Mouse (Mus musculus): ENCODE data around the gene Rasl11a. TPM values are rescaled to one million over a fixed set of nuclear protein-coding genes. Genes with fewer than 3 reads are reported as not detected.

The Rasl11a gene
- polyA plus RNA-seq, 2 experiments = 7.8 to 8.4 TPM

DNA sequence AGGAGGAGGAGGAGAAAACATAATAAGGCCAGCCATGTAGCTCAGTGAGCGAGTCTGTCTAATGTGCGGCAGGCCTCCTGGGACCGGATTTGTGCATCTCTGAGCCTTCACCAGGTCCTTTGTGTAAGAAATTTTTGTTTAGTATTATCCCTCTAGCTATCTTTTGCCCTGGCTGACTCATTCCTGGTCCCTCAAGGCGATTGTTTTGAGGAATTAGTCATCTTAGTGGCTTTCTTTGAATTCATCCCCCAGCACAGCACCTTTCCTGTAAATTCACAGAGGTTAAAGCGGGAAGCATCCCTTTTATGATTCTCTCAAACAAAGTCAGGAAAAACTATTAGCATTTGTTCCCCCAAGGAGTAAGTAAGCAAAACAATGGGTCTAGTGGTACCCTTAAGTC, 32.0 kb upstream of the Rasl11a start:
- ATAC-seq (ENCODE audit: low FRiP score, low read depth) = no peak
- H3K4me1 ChIP-seq (ENCODE audit: control insufficient read depth, insufficient read depth, low read length) = no peaks in the 10 kb centered on the region
- no peak for DNase-seq (ENCODE audit: low spot score)
- no peak for TF ChIP-seq POLR2A (IDR thresholded peaks at IDR 0.05; ENCODE audit: borderline replicate concordance, extremely low read depth, insufficient read depth, insufficient read length)
- H3K4me2 ChIP-seq (replicated peaks; ENCODE audit: low read depth, low read length, severe bottlenecking) = no peak overlapping the region
- H3K27ac ChIP-seq (replicated peaks; ENCODE audit: low read depth, low read length) = no peak overlapping the region
- 83% methylated on average over 5 of the region's 5 CpGs for WGBS
- no peak overlapping the region for H3K9ac ChIP-seq (ENCODE audit: low read depth, low read length, severe bottlenecking)
- no peaks in the 10 kb centered on the region for H3K27me3 ChIP-seq (ENCODE audit: control insufficient read depth, insufficient read depth, low read length)
- no peaks in the 10 kb centered on the region for H3K9me3 ChIP-seq (ENCODE audit: control insufficient read depth, low read length)
- no peak overlapping the region for H3K4me3 ChIP-seq (replicated peaks; ENCODE audit: low read length)
- no peaks in the 10 kb centered on the region for H3K36me3 ChIP-seq (ENCODE audit: control insufficient read depth, insufficient read depth, low read length)

DNA sequence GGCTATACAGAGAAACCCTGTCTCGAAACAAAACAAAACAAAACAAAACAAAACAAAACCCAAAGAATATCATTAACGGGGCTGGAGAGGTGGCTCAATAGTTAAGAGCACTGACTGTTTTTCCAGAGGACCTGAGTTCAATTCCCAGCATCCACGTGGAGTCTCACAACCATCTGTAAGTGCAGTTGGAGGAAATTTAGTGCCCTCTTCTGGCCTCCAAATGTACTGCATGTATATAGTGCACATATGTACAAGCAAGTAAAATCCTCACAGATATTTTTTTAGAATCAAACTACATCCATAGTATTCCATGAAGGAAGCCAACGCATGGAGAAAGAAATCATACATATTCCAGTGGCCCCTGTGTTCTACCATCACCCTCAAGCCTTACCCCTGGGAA, 31.4 kb upstream of the Rasl11a start:
- no peak for DNase-seq (ENCODE audit: low spot score)
- no peak overlapping the region for H3K9ac ChIP-seq (ENCODE audit: low read depth, low read length, severe bottlenecking)
- ATAC-seq (ENCODE audit: low FRiP score, low read depth) = no peak
- no peaks in the 10 kb centered on the region for H3K27me3 ChIP-seq (ENCODE audit: control insufficient read depth, insufficient read depth, low read length)
- H3K4me1 ChIP-seq (ENCODE audit: control insufficient read depth, insufficient read depth, low read length) = no peaks in the 10 kb centered on the region
- 92% methylated on average over 4 of the region's 4 CpGs for WGBS
- H3K4me2 ChIP-seq (replicated peaks; ENCODE audit: low read depth, low read length, severe bottlenecking) = no peak overlapping the region
- H3K9me3 ChIP-seq (ENCODE audit: control insufficient read depth, low read length) = no peaks in the 10 kb centered on the region
- H3K36me3 ChIP-seq (ENCODE audit: control insufficient read depth, insufficient read depth, low read length) = no peaks in the 10 kb centered on the region
- no peak overlapping the region for H3K27ac ChIP-seq (replicated peaks; ENCODE audit: low read depth, low read length)
- no peak overlapping the region for H3K4me3 ChIP-seq (replicated peaks; ENCODE audit: low read length)
- no peak for TF ChIP-seq POLR2A (IDR thresholded peaks at IDR 0.05; ENCODE audit: borderline replicate concordance, extremely low read depth, insufficient read depth, insufficient read length)

DNA sequence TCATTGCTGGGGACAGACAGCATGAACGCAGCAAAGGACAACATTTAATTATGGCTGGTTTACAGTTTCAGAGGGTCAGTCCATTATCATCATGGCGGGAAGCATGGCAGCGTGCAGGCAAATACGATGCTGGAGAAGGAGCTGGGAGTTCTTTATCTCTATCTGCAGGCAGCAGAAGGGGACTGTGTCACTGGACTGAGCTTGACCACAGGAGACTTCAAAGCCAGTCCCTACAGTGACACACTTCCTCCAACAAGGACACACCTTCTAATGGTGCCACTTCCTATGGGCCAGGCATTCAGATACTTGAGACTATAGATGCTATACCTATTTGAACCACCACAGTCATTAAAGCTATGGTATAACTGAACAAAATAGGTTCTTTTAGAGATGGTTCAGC, 29.5 kb upstream of the Rasl11a start:
- DNase-seq (ENCODE audit: low spot score) (no peak), ATAC-seq (ENCODE audit: low FRiP score, low read depth) (no peak)
- Histone ChIP-seq H3K4me2 (replicated peaks; ENCODE audit: low read depth, low read length, severe bottlenecking) (no peak overlapping the region), H3K36me3 (ENCODE audit: control insufficient read depth, insufficient read depth, low read length) (no peaks in the 10 kb centered on the region), H3K4me3 (replicated peaks; ENCODE audit: low read length) (no peak overlapping the region), H3K27ac (replicated peaks; ENCODE audit: low read depth, low read length) (no peak overlapping the region), H3K9ac (ENCODE audit: low read depth, low read length, severe bottlenecking) (no peak overlapping the region), H3K9me3 (ENCODE audit: control insufficient read depth, low read length) (no peaks in the 10 kb centered on the region), H3K4me1 (ENCODE audit: control insufficient read depth, insufficient read depth, low read length) (no peaks in the 10 kb centered on the region), H3K27me3 (ENCODE audit: control insufficient read depth, insufficient read depth, low read length) (no peaks in the 10 kb centered on the region)
- 72% methylated on average over 4 of the region's 4 CpGs for WGBS
- TF ChIP-seq POLR2A (IDR thresholded peaks at IDR 0.05; ENCODE audit: borderline replicate concordance, extremely low read depth, insufficient read depth, insufficient read length) = no peak

DNA sequence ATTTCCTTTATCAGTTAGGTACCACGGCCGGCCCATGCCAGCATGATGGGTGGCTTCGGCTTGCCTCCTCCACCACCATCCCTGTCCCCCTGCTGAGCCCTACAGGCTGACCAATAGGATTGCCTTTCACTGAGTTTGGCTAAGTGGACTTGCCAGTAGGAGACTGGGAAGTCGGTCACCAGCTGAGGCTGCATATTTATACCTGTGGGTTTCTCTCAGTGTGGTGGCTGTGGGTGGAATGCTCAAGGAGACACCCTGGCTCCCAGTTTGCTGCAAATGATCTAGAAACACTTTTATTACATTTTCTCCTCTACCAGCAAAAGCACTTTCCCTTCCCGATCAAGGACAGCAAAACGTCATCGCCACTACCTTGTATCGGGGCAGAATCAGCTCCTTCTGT, 27.3 kb upstream of the Rasl11a start:
- Histone ChIP-seq H3K36me3 (ENCODE audit: control insufficient read depth, insufficient read depth, low read length) (no peaks in the 10 kb centered on the region), H3K4me1 (ENCODE audit: control insufficient read depth, insufficient read depth, low read length) (no peaks in the 10 kb centered on the region), H3K27me3 (ENCODE audit: control insufficient read depth, insufficient read depth, low read length) (no peaks in the 10 kb centered on the region), H3K4me2 (replicated peaks; ENCODE audit: low read depth, low read length, severe bottlenecking) (no peak overlapping the region), H3K9me3 (ENCODE audit: control insufficient read depth, low read length) (no peaks in the 10 kb centered on the region), H3K27ac (replicated peaks; ENCODE audit: low read depth, low read length) (no peak overlapping the region), H3K4me3 (replicated peaks; ENCODE audit: low read length) (no peak overlapping the region), H3K9ac (ENCODE audit: low read depth, low read length, severe bottlenecking) (no peak overlapping the region)
- no peak for TF ChIP-seq POLR2A (IDR thresholded peaks at IDR 0.05; ENCODE audit: borderline replicate concordance, extremely low read depth, insufficient read depth, insufficient read length)
- DNase-seq (ENCODE audit: low spot score) (no peak), ATAC-seq (ENCODE audit: low FRiP score, low read depth) (no peak)
- 87% methylated on average over 8 of the region's 8 CpGs for WGBS

DNA sequence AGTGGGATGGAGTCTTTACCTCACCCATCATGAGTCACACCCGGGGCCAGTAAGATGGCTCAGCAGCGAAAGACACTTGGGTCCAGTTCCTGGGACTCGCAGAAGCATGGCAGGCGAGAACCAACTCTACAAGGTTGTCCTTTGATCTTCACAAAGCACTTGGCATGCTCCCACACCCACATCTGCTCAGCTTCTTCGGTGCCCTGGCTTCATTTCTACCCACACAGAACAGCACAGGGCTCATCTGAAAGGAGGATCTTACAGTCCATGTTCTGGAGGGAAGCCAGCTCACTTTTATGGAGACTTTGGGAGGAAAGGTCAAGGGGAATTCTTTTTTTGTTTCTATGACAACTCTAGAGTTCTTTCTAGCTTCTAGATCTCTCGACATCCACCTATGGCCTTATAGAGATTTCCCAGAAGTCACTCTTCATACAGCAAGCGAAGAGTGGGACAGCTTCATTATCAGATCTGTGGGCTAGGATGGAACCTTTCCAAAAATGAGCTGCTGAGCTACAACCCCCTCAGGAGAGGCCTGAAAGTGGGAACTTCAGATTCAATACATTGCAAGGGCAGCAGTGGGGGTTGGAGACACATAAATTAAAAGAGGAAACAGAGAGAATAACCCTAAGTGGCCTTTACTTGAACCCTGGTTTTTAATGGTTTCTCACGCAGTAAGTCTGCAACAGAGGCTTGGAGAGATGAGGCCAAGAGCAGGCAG, 25.8 kb upstream of the Rasl11a start:
- H3K9me3 ChIP-seq (ENCODE audit: control insufficient read depth, low read length) = no peaks in the 10 kb centered on the region
- DNase-seq (ENCODE audit: low spot score) (no peak), ATAC-seq (ENCODE audit: low FRiP score, low read depth) (no peak; the same call in 1 of the 2 replicates)
- H3K4me2 ChIP-seq (replicated peaks; ENCODE audit: low read depth, low read length, severe bottlenecking) = no peak overlapping the region
- no peaks in the 10 kb centered on the region for H3K27me3 ChIP-seq (ENCODE audit: control insufficient read depth, insufficient read depth, low read length)
- H3K4me1 ChIP-seq (ENCODE audit: control insufficient read depth, insufficient read depth, low read length) = no peaks in the 10 kb centered on the region
- H3K27ac ChIP-seq (replicated peaks; ENCODE audit: low read depth, low read length) = no peak overlapping the region
- no peaks in the 10 kb centered on the region for H3K36me3 ChIP-seq (ENCODE audit: control insufficient read depth, insufficient read depth, low read length)
- no peak for TF ChIP-seq POLR2A (IDR thresholded peaks at IDR 0.05; ENCODE audit: borderline replicate concordance, extremely low read depth, insufficient read depth, insufficient read length)
- H3K4me3 ChIP-seq (replicated peaks; ENCODE audit: low read length) = no peak overlapping the region
- 78% methylated on average over 8 of the region's 8 CpGs for WGBS
- no peak overlapping the region for H3K9ac ChIP-seq (ENCODE audit: low read depth, low read length, severe bottlenecking)
